Mouse (Mus musculus) heart, postnatal 25 days (tissue): ENCODE data around the gene Exosc2. TPM values are rescaled to one million over a fixed set of nuclear protein-coding genes. Genes with fewer than 3 reads are reported as not detected.

Experiments
- DNase-seq: peaks from one replicate; pipeline ENCODE4 v3.0.0; 2022; ENCODE audit warnings: low spot score
- intact Hi-C: fragments of 180-260 bp; cut with DNase I; formaldehyde crosslinking; loops from one replicate; pipeline ENCODE4 v1.15.1; 2025
- total RNA-seq, 2 experiments: library from RNA; stranded (reverse); gene quantifications; 2 replicates each; pipeline ENCODE4 v1.2.3; 2021

Gene Exosc2
- total RNA-seq, 2 experiments from 2014 or later: 8.3 to 9.6 TPM

- DNase-seq: no peak
- intact Hi-C loops: loop anchor here (5.0 kb wide), 1 partner anchor 62 kb away; no protein-coding TSS in a partner anchor
Measured at GRCm38 (mm10) chr2:31719944-31720343, 49.4 kb downstream of the Exosc2 start.

DNA sequence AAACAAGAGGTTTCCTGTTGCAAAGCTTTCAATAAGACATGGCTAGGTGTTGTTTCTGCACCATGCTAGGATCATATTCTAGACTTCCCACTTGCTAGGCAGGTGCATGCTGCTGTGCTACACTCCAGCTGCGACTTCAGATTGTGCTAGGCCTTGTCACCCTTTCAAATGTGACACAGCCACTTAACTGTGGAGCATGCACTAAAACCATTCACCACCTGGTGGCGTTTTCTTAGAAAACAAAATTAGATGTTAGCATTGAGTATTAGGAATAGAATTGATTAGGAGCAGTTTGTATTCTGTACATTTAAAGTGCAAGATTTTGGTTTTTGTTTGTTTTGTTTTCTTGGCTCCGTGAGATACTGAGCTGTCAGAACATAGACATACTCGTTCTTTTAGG lies 50.3 kb downstream of the Exosc2 start:
- intact Hi-C loops: loop anchor here (5.0 kb wide), 1 partner anchor 62 kb away; no protein-coding TSS in a partner anchor
- no peak for DNase-seq

GRCm38 (mm10) chr2:31724730-31725490 lies 54.4 kb downstream of the Exosc2 start:
- intact Hi-C loops: loop anchor here (5.0 kb wide), 1 partner anchor 57 kb away; no protein-coding TSS in a partner anchor
- no peak for DNase-seq

DNA sequence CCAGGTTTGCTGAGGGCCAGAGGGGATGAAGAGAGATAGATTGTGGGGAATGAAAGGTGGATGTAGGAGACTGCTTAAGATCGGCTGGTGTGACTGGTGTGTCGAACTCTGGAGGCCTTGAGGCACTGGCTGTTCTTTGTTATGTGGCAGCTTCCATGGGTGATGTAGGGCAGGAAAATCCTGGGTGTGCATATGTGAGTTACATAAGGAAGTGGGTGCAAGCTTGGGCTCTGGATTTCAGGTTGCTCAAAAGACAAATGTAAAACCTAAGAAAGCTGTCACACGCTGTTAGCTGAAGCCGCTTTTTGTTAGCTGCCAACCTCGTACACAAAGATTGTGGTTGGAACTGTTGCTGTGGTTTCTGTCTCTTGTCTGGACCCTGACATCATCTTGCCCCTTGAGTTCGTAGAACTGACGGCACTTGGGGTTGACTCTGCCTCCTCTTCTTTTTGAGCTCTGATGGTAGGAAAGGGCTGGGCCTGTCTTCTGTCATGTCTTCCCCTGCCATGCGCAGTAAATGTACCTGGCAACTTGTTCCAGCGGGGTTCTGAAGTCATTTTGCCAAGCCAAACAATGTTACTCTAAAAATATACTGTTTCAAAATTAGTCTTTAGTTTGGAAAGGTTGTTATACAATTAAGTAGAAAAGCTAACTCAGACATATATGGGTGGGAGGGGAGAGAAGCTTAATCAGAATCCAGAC lies 57.2 kb downstream of the Exosc2 start:
- DNase-seq: no peak
- intact Hi-C loops: no loop called here

GRCm38 (mm10) chr2:31730640-31731039 lies 60.1 kb downstream of the Exosc2 start:
- DNase-seq: no peak
- intact Hi-C loops: no loop called here

Other genes with a start within 250 kb of the Exosc2 start
- 1 to 10 TPM; 4.3 to 4.4 TPM for gene Ass1, start 200.5 kb upstream of the Exosc2 start, total RNA-seq
- 10 to 100 TPM; 13.1 to 17.0 TPM for gene Fubp3, start 98.1 kb upstream of the Exosc2 start, total RNA-seq
- not detected for gene Prdm12, start 30.7 kb upstream of the Exosc2 start, total RNA-seq
- gene Abl1, start 17.7 kb downstream of the Exosc2 start, total RNA-seq: 10 to 100 TPM; 29.8 to 35.0 TPM
- gene Qrfp, start 139.9 kb downstream of the Exosc2 start, total RNA-seq: not detected
- not detected for gene Fibcd1, start 175.3 kb downstream of the Exosc2 start, total RNA-seq
- under 1 TPM; 0.64 to 0.68 TPM for gene Lamc3, start 216.6 kb downstream of the Exosc2 start, total RNA-seq